Mouse (Mus musculus) yolk sac, embryonic 10.5 days (tissue): Measurements from ENCODE around the gene Gm10837.

Source experiments
- DNase-seq: peaks from one replicate; pipeline ENCODE4 v3.0.0-alpha.2; 2017; ENCODE audit warnings: low spot score

Gm10837 gene

GRCm38 (mm10) chr14:122479461-122480109 is 10.8 kb upstream of the Gm10837 start:
- DNase-seq, result no peak

GRCm38 (mm10) chr14:122480355-122480754 is 10.0 kb upstream of the Gm10837 start:
- DNase-seq, result no peak

GRCm38 (mm10) chr14:122481181-122481580 is 9.2 kb upstream of the Gm10837 start:
- DNase-seq, result no peak

GRCm38 (mm10) chr14:122482081-122483023 is 8.0 kb upstream of the Gm10837 start:
- no peak for DNase-seq

- DNase-seq, result no peak
Observed at GRCm38 (mm10) chr14:122483024-122483385, 7.4 kb upstream of the Gm10837 start.

GRCm38 (mm10) chr14:122483556-122484421 is 6.6 kb upstream of the Gm10837 start:
- no peak for DNase-seq

GRCm38 (mm10) chr14:122484458-122484843 is 5.9 kb upstream of the Gm10837 start:
- no peak for DNase-seq

- no peak for DNase-seq
Observed at GRCm38 (mm10) chr14:122484844-122485551, 5.4 kb upstream of the Gm10837 start.

GRCm38 (mm10) chr14:122485635-122486181 is 4.7 kb upstream of the Gm10837 start:
- no peak for DNase-seq

GRCm38 (mm10) chr14:122486611-122487010 is 3.8 kb upstream of the Gm10837 start:
- DNase-seq, result no peak

- DNase-seq, result no peak
Observed at GRCm38 (mm10) chr14:122487366-122487765, 3.0 kb upstream of the Gm10837 start.

- no peak for DNase-seq
Observed at GRCm38 (mm10) chr14:122489041-122489440, 1.3 kb upstream of the Gm10837 start.

- no peak for DNase-seq
Observed at GRCm38 (mm10) chr14:122489686-122490414, 536 bp upstream of the Gm10837 start.

GRCm38 (mm10) chr14:122491521-122491920 is 1.1 kb downstream of the Gm10837 start:
- no peak for DNase-seq

GRCm38 (mm10) chr14:122492015-122492414 is 1.6 kb downstream of the Gm10837 start:
- no peak for DNase-seq

GRCm38 (mm10) chr14:122509058-122509457 is 18.7 kb downstream of the Gm10837 start:
- DNase-seq, result no peak

- peak; percentile 21 for DNase-seq
Observed at GRCm38 (mm10) chr14:122511519-122511918, 21.1 kb downstream of the Gm10837 start.

- no peak for DNase-seq
Observed at GRCm38 (mm10) chr14:122513511-122514036, 23.2 kb downstream of the Gm10837 start.

GRCm38 (mm10) chr14:122528475-122528874 is 38.1 kb downstream of the Gm10837 start:
- no peak for DNase-seq
